Mouse (Mus musculus) small intestine, adult 2 months (tissue): ENCODE measurements around the gene Mpzl1. TPM values are rescaled to one million over a fixed set of nuclear protein-coding genes. Genes with fewer than 3 reads are reported as not detected.

ENCODE experiments used
- H3K27ac ChIP-seq: fragments of 200-500 bp; 2 replicates; pipeline ENCODE4 v1.5.1; 2012; ENCODE audit warnings: low read depth, low read length, control low read depth, inconsistent platforms; ENCODE audit not compliant: insufficient read depth
- H3K27me3 ChIP-seq: fragments of 200-500 bp; 2 replicates; pipeline ENCODE4 v1.6.1; 2012; ENCODE audit warnings: mild to moderate bottlenecking, moderate library complexity, low read length, inconsistent platforms; ENCODE audit not compliant: control insufficient read depth, insufficient read depth
- H3K36me3 ChIP-seq: fragments of 200-500 bp; 2 replicates; pipeline ENCODE4 v1.6.1; 2012; ENCODE audit warnings: mild to moderate bottlenecking, low read length, control low read depth, inconsistent platforms; ENCODE audit not compliant: control insufficient read depth, insufficient read depth
- H3K4me1 ChIP-seq: fragments of 200-500 bp; 2 replicates; pipeline ENCODE4 v1.6.1; 2012; ENCODE audit warnings: low read length, inconsistent platforms, mixed read lengths; ENCODE audit not compliant: control insufficient read depth, insufficient read depth, insufficient read length
- H3K4me3 ChIP-seq: fragments of 200-500 bp; 2 replicates; pipeline ENCODE4 v1.5.1; 2012; ENCODE audit warnings: low read depth, mild to moderate bottlenecking, control low read depth, inconsistent platforms, low read length, moderate library complexity
- CTCF ChIP-seq: fragments of 200-500 bp; IDR thresholded peaks from 2 replicates; pipeline ENCODE4 v1.5.1; 2012; ENCODE audit warnings: low read depth, mild to moderate bottlenecking, control low read depth, inconsistent platforms, low read length, moderate library complexity, mixed read lengths; ENCODE audit not compliant: insufficient replicate concordance, insufficient read length; ENCODE audit errors: extremely low read depth
- POLR2A ChIP-seq: fragments of 200-500 bp; IDR thresholded peaks from 2 replicates; pipeline ENCODE4 v1.6.1; 2012; ENCODE audit warnings: low read depth, mild to moderate bottlenecking, control low read depth, inconsistent platforms, low read length, moderate library complexity
- WGBS: fragments of 180-500 bp; shearing (Covaris S2); methylation state at CpG from one replicate; pipeline ENCODE4 v1.1.7; 2018; 5-methylcytosine and 5-hydroxymethylcytosine counted together
- polyA plus RNA-seq: library from polyadenylated mRNA; depleted of rRNA; stranded (reverse); fragments of >200 nt; gene quantifications from 2 replicates; pipeline ENCODE4 v1.2.3, GENCODE M21; 2012

Gene Mpzl1
- polyA plus RNA-seq, 1 experiment = 24.8 TPM

GRCm38 (mm10) chr1:165616652-165617051 lies 17.7 kb downstream of the Mpzl1 start:
- no peaks in the 10 kb centered on the region for H3K27me3 ChIP-seq
- H3K4me1 ChIP-seq = peaks cover 11% of the 10 kb centered on the region; the same call in 1 of the 2 replicates
- no peak overlapping the region for H3K4me3 ChIP-seq
- TF ChIP-seq POLR2A (no peak), CTCF (no peak)
- WGBS = 15% methylated on average over 7 of the region's 7 CpGs
- peaks cover 4% of the 10 kb centered on the region; the same call in 1 of the 2 replicates for H3K36me3 ChIP-seq
- H3K27ac ChIP-seq = peak overlapping the region; percentile 54

- Histone ChIP-seq H3K27ac (no peak overlapping the region), H3K36me3 (peaks cover 4% of the 10 kb centered on the region; the same call in 1 of the 2 replicates), H3K27me3 (no peaks in the 10 kb centered on the region), H3K4me1 (peaks cover 11% of the 10 kb centered on the region; the same call in 1 of the 2 replicates), H3K4me3 (no peak overlapping the region)
- TF ChIP-seq CTCF (no peak), POLR2A (no peak)
- 92% methylated on average over 3 of the region's 3 CpGs for WGBS
These were observed 19.5 kb downstream of the Mpzl1 start for GRCm38 (mm10) chr1:165614793-165615192.

GRCm38 (mm10) chr1:165613926-165614325 lies 20.4 kb downstream of the Mpzl1 start:
- Histone ChIP-seq H3K4me1 (peaks cover 14% of the 10 kb centered on the region; the same call in 1 of the 2 replicates), H3K27me3 (no peaks in the 10 kb centered on the region), H3K4me3 (no peak overlapping the region), H3K27ac (no peak overlapping the region), H3K36me3 (peaks cover 4% of the 10 kb centered on the region; the same call in 1 of the 2 replicates)
- WGBS = 65% methylated on average over 4 of the region's 4 CpGs
- no peak for TF ChIP-seq CTCF
- no peak for TF ChIP-seq POLR2A

- Histone ChIP-seq H3K4me3 (no peak overlapping the region), H3K36me3 (peaks cover 4% of the 10 kb centered on the region; the same call in 1 of the 2 replicates), H3K4me1 (peaks cover 10% of the 10 kb centered on the region; the same call in 1 of the 2 replicates), H3K27ac (no peak overlapping the region), H3K27me3 (no peaks in the 10 kb centered on the region)
- 68% methylated on average over 5 of the region's 5 CpGs for WGBS
- TF ChIP-seq CTCF = no peak
- no peak for TF ChIP-seq POLR2A
These were observed 21.6 kb downstream of the Mpzl1 start for GRCm38 (mm10) chr1:165612714-165613113.

- H3K27me3 ChIP-seq = no peaks in the 10 kb centered on the region
- peaks cover 6% of the 10 kb centered on the region; the same call in 1 of the 2 replicates for H3K4me1 ChIP-seq
- TF ChIP-seq CTCF (no peak), POLR2A (no peak)
- no peak overlapping the region for H3K27ac ChIP-seq
- WGBS = 72% methylated on average over 9 of the region's 9 CpGs
- no peak overlapping the region for H3K4me3 ChIP-seq
- H3K36me3 ChIP-seq = peaks cover 8% of the 10 kb centered on the region; the same call in 1 of the 2 replicates
These were observed 23.9 kb downstream of the Mpzl1 start for GRCm38 (mm10) chr1:165610321-165610999.

- Histone ChIP-seq H3K4me3 (no peak overlapping the region), H3K4me1 (peaks cover 6% of the 10 kb centered on the region; the same call in 1 of the 2 replicates), H3K27me3 (no peaks in the 10 kb centered on the region), H3K36me3 (peaks cover 7% of the 10 kb centered on the region), H3K27ac (no peak overlapping the region)
- TF ChIP-seq CTCF (no peak), POLR2A (no peak)
- WGBS = 48% methylated on average over 7 of the region's 7 CpGs
These were observed 24.6 kb downstream of the Mpzl1 start for GRCm38 (mm10) chr1:165609495-165610320.

- Histone ChIP-seq H3K36me3 (peaks cover 10% of the 10 kb centered on the region), H3K4me1 (peaks cover 6% of the 10 kb centered on the region; the same call in 1 of the 2 replicates), H3K27me3 (no peaks in the 10 kb centered on the region), H3K4me3 (no peak overlapping the region), H3K27ac (no peak overlapping the region)
- no peak for TF ChIP-seq POLR2A
- 53% methylated on average over 4 of the region's 4 CpGs for WGBS
These were observed 25.4 kb downstream of the Mpzl1 start for GRCm38 (mm10) chr1:165608904-165609303.
